Mouse (Mus musculus) mouse embryonic stem cell (cell line): ENCODE results near the gene Gm6583.
"Not testable (repeated sequence)": the region's sequence is repeated elsewhere in the genome, so short reads cannot be mapped to it uniquely, and the experiment has no call there.

Experiments used
- in situ Hi-C, 2 experiments: fragments of 300-500 bp; cut with MboI; formaldehyde crosslinking; loops; 1 replicate in 1 of 2; 3 replicates in 1 of 2; pipeline ENCODE4 v1.14.3; 2019 to 2020; ENCODE audit warnings: low sequenced_read_pairs in 2 of 2, low pct_unique_long_range_greater_than_20kb in 1 of 2, mixed read lengths in 1 of 2; ENCODE audit not compliant: unreplicated experiment in 1 of 2

Gm6583 gene

DNA sequence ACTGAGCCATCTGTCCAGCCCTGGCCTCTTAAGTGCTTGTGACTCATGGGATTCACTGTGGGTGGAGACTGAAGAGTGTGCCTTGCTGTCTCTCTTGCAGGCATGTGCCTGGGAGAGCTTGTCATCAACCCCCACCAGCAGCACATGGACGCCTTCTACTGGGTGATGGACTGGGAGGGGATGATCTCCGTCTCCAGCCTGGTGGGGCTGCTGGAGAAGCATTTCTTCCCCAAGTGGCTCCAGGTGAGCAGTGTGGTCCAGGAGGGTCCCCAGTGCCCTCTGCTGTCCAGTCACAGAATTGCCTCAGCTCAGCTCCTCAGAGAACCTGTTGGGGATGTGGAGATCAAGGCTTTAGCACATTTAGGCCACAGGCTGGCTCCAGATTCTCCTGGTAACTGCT lies 20.4 kb downstream of the Gm6583 start:
- in situ Hi-C loops = no loop called here

DNA sequence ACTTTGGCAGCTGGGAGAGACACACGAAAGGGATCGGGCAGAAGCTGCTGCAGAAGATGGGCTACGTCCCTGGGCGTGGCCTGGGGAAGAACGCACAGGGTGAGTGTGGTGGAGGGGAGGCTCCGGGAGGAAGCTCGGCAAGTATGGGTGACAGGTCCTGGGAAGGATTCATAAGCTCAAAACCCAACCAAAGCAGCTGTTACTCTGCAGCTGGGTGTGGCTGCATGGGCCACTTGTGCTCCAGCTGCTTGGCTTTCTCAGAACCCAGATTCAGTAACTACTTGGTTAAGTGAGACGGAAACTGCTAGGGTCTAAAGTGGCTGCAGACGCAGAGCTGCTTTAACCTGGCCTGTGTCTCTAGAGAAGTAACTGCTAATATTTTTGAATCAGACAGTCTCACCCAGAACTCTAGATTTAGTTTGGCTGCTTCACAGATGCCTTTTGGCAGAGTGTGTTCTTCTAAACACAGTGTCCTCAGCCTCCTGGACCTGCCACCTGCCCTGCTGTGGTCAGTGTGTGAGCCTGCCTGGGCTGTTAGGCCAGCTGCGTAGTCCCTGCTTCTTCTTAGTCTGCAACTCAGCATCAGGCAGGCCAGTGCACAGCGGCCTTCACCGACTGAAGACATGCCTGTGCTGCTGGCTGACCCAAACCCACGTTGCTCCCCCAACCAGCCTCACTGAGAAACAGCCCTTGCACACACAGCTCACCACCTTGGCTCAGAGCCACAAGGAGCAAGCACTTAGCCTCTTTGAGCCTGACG lies 25.8 kb downstream of the Gm6583 start:
- in situ Hi-C loops = loop anchor here in 1 of 2 experiments (10.0 kb wide), 1 partner anchor 85 kb away; no protein-coding TSS in a partner anchor

DNA sequence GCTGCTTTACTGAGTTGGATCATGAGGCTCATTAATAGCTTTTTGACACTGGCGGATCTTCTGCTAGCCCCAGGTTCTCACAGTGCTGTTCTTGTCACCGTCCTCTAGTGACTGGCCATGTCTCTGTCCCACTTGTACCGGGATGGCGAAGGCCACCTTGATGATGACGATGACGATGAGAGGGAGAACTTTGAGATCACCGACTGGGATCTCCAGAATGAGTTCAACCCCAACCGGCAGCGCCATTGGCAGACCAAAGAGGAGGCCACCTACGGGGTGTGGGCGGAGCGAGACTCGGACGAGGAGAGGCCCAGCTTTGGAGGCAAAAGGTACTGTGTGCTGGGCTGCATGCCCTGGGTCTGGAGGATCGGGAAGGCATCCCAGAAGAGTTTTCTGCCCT lies 28.0 kb downstream of the Gm6583 start:
- in situ Hi-C loops = loop anchor here in 1 of 2 experiments (10.0 kb wide), 1 partner anchor 83 kb away; no protein-coding TSS in a partner anchor

GRCm38 (mm10) chr5:112326446-112327009 lies 29.3 kb downstream of the Gm6583 start:
- in situ Hi-C loops = loop anchor here in 1 of 2 experiments (10.0 kb wide), 1 partner anchor 82 kb away; no protein-coding TSS in a partner anchor

- in situ Hi-C loops = loop anchor here in 1 of 2 experiments (10.0 kb wide), 1 partner anchor 81 kb away; no protein-coding TSS in a partner anchor
Measured at GRCm38 (mm10) chr5:112325546-112326445, 30.0 kb downstream of the Gm6583 start, which contains the start of gene Tfip11. Gene Tfip11, plus strand, starts transcription at chr5:112326358.

DNA sequence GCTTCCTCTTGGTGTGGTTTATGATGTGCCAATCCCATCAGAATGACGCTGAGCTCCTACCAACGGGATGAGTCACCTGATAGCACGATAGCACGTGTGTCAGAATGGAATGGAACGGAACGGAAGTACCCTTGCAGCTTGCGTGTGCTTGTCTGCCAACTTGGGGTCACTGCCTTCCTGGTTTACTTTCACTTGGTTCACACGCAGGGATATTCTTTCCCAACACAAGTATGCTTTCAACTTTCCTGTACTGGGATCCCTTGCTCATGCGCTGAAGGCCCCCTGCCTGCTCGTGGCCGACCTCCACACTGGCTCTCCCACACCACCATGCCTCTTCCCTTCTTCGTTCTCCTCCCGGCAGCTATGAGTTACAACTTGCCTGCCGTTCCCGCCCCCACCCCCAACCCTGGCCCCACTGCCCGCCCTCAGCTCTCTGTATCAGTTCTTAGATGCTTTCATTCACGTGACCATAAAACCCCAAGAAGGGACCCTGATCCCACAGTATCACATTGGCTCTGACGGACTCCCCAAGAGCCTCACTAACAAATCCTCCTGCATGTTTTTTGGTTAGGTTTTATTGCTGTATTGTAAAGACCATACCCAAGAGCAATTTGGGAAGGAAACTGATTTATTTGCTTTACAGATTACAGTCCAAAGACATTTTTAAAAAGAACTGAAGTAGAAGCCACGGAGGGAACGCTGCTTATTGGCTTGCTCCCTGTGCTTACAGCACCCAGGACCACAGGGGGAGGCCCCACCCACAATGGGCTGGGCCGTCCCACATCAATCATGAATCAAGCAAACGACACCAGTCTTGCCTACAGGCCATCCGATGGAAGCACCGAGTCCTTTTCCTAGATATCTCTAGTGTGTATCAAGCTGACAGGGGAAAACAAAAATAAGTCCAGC lies 30.9 kb downstream of the Gm6583 start:
- in situ Hi-C loops = loop anchor here (5.0 to 10.0 kb wide), 2 partner anchors 80 to 83 kb away; no protein-coding TSS in a partner anchor

DNA sequence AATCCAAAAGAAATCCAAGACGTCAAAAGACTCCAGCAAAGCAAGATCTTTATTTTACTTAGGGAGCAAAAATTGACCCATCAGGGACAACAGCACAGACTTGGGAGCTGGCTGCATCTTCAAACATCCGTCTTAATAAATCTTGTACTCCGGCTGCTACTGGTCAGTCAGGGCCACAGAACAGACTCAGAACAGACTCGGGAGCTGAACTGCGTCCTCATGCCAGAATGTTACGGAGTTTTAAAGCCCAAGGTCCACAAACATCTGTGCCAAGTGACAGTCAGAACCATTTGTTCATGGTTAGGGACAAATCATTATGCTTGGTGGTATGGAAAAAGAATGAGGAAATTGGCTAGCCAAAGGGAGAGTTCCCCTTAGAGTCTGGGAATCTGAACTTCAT lies 32.6 kb downstream of the Gm6583 start:
- in situ Hi-C loops = loop anchor here (5.0 to 10.0 kb wide), 2 partner anchors 78 to 81 kb away; no protein-coding TSS in a partner anchor

GRCm38 (mm10) chr5:112321376-112321775 lies 34.5 kb downstream of the Gm6583 start:
- in situ Hi-C loops = loop anchor here (5.0 to 10.0 kb wide), 2 partner anchors 77 to 79 kb away; no protein-coding TSS in a partner anchor

- in situ Hi-C loops = loop anchor here (5.0 to 10.0 kb wide), 2 partner anchors 76 to 79 kb away; no protein-coding TSS in a partner anchor
Measured at GRCm38 (mm10) chr5:112320936-112321335, 34.9 kb downstream of the Gm6583 start.

- in situ Hi-C loops = loop anchor here (5.0 to 10.0 kb wide), 2 partner anchors 76 to 78 kb away; no protein-coding TSS in a partner anchor
Measured at GRCm38 (mm10) chr5:112320379-112320778, 35.5 kb downstream of the Gm6583 start.

DNA sequence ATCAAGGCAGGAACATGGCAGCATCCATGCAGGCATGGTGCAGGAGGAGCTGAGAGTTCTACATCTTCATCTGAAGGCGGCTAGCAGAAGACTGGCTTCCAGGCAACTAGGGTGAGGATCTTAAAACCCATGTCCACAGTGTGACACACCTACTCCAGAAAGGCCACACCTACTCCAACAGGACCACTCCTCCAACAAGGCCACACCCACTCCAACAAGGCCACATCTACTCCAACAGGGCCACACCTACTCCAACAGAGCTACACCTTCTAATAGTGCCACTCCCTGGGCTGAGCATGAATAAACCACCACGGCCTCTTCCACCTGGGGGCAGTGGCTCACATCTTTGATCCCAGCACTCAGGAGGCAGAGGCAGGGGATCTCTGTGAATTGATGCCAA lies 36.5 kb downstream of the Gm6583 start:
- in situ Hi-C loops = not testable (repeated sequence)

- in situ Hi-C loops = no loop called here
Measured at GRCm38 (mm10) chr5:112317328-112317727, 38.5 kb downstream of the Gm6583 start.

GRCm38 (mm10) chr5:112316468-112316867 lies 39.4 kb downstream of the Gm6583 start:
- in situ Hi-C loops = no loop called here

DNA sequence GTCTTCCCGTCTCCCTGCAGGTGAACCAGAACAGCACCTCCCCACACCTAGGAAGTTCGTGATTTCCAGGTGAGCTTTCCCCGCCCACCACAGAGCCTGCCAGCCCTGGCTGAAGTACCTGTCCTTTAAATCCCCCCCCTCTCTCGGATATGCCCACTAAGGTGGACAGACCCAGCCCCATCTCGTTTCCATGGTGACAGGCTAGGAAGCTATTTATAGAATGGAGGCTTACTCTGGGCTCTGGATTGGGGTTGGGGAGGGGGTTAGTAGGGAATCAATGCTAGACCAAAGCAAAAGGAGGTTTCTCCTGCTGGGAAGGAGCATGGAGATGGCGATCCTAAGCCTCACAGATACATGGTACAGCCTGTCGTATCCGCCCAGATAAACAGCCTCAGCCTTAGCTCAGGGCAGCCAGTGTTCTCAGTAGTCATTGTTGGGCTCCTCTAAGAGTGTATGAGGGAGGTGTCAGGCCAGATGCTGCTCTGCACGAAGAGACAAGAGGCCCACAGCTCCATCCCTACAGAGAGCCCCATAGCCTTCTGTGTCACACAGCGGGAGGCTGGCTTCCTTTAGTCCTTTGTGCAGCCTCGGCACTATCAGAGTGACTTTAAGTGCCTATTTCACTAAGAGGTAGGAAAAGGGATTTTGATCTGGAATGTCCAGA lies 42.5 kb downstream of the Gm6583 start:
- in situ Hi-C loops = no loop called here

DNA sequence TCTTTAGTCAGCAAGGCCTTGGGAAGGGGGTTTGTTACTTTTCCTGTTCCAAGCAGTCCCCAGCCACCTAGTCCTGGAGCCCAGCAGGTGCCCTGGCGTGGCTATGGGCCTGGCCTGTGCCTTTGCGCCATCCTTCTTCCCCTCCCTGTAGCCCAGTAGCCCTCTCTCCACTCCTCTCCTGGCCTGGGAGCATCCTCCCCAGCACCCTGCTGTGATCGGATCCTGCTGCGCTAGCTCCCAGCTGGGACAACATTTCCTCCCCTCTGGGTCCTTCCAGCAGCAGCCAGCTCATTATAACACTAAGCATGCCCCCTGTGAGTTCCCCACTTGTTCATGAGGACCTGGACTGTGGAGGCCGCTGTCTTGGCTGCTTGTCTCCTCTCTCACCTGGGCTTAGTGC lies 50.0 kb downstream of the Gm6583 start:
- in situ Hi-C loops = no loop called here
